Mouse (Mus musculus): Measurements from ENCODE around the gene Ankfn1.

Gene Ankfn1

DNA sequence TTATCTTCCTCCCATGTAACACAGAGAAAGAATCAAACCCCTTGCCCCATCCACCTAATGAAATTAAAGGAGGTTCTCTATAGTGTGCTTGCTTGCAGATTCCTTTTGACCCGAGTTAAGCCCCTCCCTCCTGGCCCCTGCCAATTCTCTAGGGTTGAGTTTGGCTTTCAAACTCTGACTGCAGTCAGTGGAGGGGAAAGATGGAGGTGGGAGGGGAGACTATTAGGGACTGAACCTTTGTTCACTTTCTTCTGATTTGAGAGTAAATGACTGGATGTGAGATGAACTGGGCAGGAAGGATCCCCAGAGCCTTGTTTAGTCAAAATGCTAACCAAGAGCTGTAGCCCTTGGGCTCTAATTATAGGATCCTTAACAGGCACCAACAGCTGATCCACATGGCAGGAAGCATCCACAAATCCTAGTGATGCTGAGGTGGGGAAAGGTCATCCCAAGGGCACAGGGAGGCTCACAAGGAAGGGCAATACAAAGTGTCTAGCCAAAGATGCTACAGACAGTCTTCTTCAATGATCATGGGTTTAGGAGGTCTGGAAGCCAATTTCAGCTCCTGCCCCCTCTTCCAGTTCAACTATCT lies 103.4 kb downstream of the Ankfn1 start:
- DNase-seq, result no peak

GRCm38 (mm10) chr11:89672510-89673085 lies 104.9 kb downstream of the Ankfn1 start:
- no peak for DNase-seq

DNA sequence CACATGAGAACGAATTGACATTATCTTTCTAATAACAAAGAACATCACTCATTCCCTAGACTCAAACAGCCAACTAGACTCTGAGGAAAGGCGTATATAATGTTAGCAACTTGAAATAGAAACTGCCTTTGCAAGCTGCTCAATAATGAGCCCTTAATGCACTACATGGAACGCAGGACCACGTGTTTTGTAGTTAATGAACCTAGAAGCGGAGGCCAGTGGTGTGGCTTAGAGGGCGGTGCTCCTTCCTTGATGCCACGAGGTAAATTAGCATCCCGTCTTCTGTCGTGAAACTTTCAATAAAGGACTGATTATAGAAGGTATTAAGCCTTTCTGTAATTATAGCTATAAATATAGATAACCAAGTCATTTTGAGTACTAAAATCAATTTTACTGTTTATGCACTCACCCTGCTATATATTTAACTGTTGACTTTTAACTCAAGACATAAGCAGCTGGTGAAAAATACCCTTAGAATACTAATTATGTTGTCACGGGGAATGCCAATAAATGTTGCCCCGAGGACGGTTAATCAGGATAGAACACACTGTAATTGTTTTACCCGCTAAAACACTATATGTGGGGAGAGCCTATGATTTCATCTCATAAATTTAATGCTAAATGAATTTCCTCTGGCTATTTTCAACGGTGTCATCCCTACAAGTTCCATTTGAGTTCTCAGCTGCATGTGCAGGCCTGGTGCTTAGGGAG lies 112.1 kb downstream of the Ankfn1 start:
- no peak for DNase-seq

DNA sequence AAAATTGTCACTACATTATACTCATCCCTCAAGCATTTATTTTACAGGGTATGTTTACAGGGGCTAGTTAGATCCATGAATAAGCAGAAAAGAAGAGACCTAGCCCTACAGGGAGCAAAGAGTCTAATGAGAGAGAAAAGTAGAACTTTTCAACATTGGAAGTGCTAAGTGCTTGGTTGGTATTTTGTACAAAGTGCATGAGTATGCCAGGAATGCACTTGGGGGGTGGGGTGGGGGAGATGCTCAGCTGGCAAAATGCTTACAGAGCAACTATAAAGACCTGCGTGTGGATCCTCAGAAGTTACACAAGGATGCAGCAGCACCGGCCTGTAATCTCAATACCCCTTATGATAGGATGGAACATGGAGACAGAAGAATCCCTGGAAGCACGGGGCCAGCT lies 118.4 kb downstream of the Ankfn1 start:
- DNase-seq, result no peak

DNA sequence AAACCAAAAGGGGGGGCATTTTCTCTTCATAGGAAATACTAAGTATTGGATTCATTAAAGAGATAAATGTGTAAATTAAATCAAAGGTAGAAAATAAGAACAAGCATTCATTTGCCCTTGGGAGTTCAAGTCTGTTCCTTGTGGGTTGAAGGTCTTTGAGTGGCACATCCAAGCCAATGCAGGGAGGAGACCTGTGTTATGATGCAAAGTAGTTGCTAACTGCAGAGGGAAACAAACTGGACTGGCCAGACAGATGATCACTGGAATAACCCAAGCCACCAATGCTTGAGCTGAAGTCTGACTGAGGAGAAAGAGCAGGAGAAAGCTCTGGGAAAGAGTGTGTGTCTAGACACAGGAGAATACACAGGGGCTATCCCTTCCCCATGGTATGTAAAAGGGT lies 120.9 kb downstream of the Ankfn1 start:
- DNase-seq, result no peak

- DNase-seq, result no peak
Measured at GRCm38 (mm10) chr11:89635740-89636139, 141.7 kb downstream of the Ankfn1 start.

DNA sequence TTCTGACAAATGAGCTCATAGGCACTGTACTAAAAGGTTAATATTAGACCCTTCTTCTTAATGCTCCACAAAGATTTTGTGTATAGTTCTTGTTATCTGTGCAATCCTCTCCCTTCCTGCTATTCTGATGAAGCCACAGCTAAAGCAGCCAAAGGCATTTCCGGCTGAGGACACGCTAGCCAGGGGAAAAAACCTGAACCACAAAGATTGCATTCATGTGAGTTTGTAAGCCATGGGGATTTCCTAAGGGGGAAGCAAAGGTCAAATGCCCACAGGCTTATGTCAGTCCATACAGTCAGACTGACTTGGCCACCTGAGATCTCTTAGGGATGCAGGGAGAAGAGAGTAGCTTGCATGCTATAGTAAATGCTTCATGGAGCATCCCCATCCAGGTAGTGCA lies 146.1 kb downstream of the Ankfn1 start:
- DNase-seq, result no peak

DNA sequence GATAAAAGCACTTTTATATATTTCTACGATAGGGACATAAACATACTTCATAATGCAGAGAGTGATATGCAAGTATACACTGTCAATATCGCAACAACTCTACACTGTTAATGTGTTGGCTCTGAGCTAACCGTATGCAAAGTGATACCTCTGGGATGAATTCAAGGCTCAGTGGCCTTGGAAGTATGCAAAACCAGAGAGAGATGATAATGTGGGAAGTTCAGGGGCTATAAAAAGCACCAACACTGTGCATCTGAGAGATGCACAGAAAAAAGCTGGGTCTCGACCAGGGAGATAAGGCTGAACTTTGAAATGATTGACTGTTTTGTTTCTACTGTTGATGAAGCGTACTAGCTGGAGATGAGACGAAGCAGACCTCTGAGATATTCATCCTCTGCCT lies 148.9 kb downstream of the Ankfn1 start:
- DNase-seq, result no peak

DNA sequence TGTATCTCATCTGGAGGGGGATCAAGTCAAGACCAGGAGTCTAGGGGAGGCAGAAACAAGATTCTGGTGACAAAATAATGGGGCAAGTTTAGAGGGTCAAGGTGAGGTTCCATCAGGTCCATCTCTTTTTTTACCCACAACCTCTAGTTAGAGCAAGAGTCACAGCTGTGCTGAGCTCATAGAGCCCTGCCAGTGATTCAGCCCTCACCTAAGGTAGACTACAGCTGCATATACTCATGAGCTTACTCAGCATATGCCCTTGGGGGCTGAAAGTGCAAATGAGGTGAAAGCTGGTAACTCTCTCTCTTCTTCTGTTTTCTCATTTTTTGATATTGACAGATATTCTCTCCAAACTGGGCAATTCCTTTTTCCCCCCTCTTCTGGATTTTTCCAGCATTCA lies 150.2 kb downstream of the Ankfn1 start:
- no peak for DNase-seq

- no peak for DNase-seq
Measured at GRCm38 (mm10) chr11:89623698-89624445, 153.6 kb downstream of the Ankfn1 start.

DNA sequence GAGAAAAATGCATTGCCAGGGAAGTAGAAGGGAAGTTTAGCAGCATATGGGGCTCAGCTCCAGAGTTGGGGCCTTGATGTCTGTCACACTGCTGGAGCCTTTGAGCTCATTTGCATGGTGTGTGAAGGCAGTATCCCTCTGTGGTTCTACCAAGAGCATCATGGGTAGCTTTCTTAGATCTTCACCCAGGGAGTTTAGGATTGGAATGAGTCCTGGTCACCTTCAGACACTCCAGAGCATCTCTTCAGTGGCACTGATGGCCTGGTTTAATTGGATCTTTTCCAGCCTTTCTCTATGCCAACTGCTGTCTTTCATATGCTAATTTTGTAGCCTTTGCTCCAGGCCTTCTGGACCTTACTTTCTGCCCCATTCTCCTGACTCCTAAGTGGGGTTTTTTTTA lies 157.5 kb downstream of the Ankfn1 start:
- DNase-seq, result no peak

DNA sequence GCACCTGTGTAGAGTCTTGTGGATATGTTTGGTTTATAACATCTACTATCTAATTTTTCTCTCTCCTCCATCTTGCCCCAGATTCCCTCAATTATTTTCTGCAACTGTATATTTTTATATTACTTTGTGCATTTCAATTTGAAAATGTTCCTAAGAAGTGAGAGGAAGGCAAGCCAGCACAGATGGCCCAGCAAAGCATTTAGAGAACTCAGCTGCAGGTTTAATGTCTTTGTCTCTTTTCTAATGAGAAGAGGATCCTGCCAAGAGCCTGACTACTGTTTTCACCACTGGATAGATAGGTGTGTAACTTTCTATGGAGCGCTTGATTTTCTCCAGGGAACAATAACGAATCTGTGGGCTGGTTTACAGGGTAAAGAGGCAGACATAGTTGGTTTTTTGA lies 161.6 kb downstream of the Ankfn1 start:
- DNase-seq, result no peak

DNA sequence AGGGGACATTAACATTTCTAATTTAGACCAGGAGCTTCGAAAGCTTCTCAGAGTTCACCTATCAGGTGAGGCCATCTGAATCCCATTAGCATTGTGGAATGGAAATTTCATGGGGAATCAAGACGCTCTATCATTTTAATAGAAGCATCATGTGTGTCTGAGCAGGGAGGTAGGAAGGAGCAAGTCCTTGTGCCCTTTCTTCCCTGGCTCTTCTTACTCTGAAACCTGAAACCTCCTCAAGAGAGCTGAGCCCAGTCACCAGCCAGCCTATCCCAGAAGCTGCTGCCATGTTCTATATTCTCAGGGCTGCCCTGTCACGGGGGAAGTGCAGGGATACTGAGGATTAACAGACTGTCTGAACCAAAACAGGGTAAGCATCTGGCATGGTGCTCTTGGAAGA lies 165.9 kb downstream of the Ankfn1 start:
- DNase-seq, result no peak

- no peak for DNase-seq
Measured at GRCm38 (mm10) chr11:89608071-89608470, 169.4 kb downstream of the Ankfn1 start.

DNA sequence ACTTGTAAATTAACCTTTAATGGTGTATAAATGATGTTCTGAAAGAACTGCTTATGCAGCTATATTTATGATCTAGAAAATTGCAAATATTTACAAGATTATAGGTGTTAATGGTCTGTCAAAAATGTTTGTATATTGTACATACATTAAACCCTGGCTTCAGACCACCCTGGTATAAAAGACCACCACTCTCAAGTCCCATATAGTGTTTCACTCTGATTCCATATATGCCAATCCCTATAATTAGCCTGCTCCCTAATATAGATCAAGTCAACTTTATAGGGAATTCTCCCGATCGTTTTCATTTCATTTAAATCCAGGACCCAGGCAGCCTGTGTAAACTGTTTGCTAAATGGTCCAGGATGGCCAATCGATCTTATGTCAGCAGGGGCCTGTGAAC lies 170.2 kb downstream of the Ankfn1 start:
- DNase-seq, result no peak

DNA sequence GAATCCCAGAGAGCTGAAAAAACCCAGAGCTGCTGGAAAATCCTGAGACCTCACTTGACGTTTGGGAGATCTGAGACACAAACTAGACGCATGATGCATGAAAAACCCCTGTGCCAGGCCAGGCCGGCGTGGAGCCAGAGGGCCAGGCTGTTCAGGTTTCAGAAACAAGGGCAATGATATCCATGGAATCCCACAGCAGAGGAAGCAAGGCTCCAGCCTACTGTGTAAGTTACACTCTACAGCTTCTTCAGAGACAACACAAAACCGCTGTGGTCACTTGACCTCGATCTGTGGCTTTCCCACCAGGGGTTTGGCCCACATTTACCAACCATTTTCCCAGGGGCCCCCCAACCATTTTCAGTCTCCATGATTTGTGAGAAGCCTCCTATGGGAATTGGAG lies 171.1 kb downstream of the Ankfn1 start:
- no peak for DNase-seq

GRCm38 (mm10) chr11:89602966-89603365 lies 174.5 kb downstream of the Ankfn1 start:
- no peak for DNase-seq

- DNase-seq, result no peak
Measured at GRCm38 (mm10) chr11:89600921-89601515, 176.4 kb downstream of the Ankfn1 start.

DNA sequence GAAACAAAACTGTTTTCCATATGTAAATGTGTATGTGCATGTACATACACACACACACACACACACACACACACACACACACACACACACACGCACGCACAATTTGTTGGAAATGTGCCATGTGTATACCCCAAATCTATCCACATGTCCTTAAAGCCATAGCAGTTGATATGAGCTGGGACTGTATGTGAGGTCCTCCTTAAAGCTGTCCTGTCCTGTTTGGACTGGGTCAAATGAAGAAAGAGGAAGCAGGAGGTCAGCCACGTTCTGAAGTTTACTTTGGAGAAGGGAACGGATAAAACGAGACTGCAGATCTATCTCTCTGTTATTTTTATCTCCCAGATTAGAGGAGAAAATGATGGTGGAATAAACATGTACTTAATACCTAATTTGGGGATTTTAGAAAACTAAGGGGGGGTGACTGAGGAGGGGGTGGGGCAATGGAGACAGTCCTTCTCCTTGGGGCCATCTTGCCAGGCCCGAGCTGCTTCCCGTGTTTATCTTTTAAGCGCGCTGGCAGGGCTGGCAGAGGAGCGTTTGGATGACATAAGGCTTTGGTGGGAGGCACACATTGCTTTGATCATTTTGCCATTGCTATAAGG lies 187.1 kb downstream of the Ankfn1 start:
- no peak for DNase-seq

DNA sequence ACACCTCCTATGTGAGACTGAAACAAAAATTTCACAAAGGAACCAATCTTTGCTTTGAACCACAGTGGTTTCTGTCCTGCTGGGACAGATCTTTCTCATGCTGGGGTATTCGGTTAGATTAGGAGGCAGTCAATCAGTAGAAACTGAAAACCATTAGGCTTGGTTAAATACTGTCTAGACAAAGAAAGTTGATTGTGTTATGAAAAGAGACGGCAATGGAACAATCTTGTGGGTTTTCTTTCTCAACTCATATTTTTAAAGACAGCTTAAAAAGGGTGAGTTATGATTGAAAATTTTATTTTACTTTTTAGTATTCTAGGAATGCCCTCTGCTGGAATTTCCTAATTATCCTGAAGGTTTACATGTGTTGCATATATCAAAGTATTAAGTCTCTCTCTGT lies 191.1 kb downstream of the Ankfn1 start:
- no peak for DNase-seq

GRCm38 (mm10) chr11:89579826-89580225 lies 197.6 kb downstream of the Ankfn1 start:
- DNase-seq, result no peak

DNA sequence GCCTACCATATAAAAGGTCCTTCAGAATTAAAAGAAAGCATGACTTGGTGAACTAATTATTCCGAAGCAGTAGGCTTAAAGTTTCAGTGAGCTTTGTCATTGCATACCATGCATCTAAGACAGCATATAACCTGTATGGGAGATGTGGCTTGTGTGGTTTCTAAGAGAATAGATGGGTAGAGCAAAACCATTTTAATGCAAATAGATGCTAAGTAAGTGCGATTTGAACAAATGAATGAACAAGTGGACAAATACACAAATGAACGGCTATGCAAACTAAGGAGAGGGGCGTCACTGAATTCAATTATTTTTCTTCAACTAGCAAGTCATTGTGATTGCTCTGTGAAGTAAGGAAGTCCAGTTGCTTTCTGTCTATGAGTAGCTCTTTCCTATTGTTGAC lies 198.3 kb downstream of the Ankfn1 start:
- no peak for DNase-seq

DNA sequence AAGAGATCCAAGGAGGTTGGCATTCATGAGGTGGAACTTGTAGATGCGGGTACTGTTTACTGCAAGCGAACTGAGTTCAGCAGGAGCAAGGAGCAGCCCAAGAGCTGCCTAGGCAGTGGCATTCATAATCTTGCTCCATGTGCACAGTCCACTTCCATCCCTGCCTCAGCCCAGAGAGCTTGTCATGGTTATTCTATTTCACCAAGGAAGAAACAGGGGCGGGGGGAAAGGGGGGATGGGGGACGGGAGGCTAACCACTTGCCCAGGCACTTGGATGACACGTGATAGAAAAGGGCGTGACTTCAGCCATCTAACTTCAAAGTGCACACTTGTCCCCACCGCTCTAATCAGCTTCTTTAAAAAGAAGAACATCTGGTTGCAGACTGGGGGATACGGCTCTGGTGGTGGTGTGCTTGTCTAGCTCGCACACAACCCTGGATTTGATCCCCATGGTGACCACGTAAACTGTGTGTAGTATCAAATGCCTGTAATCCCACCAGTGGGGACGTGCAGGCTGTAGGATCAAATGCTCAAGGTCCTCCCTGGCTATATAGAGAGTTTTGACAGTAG lies 203.1 kb downstream of the Ankfn1 start:
- DNase-seq, result no peak

All from thymus, postnatal 36 days (tissue).